Mouse (Mus musculus) limb, embryonic 15.5 days (tissue): ENCODE measurements around the gene Fam189a1. TPM values are rescaled to one million over a fixed set of nuclear protein-coding genes. Genes with fewer than 3 reads are reported as not detected.

Source experiments
- microRNA-seq: library from miRNA; unstranded; fragments of <30 nt; microRNA quantifications from one replicate; pipeline ENCODE4, GENCODE M21; 2016
- polyA plus RNA-seq: library from polyadenylated mRNA; unstranded; fragments of >200 nt; fragmentation: Nextera tagmentation; extraction: Ambion mirVana; gene quantifications from 2 replicates; pipeline ENCODE4 v1.2.1, GENCODE M21; 2015

Gene Fam189a1
- polyA plus RNA-seq, 1 experiment from 2014 or later = 4.9 TPM

Small RNAs within 50 kb of the gene (microRNA-seq; reads per million reads assigned to microRNA genes)
- not detected for gene Gm25249
